Mouse (Mus musculus): Measurements from ENCODE around the gene Fam213b. TPM values are rescaled to one million over a fixed set of nuclear protein-coding genes. Genes with fewer than 3 reads are reported as not detected.

Fam213b gene
- polyA plus RNA-seq, 1 experiment from 2014 or later: 16.8 TPM

- ATAC-seq: no peak
- H3K4me3 ChIP-seq (ENCODE audit: low read depth, low read length): no peak overlapping the region
Observed at GRCm38 (mm10) chr4:154942632-154943322, 43.8 kb upstream of the Fam213b start.

DNA sequence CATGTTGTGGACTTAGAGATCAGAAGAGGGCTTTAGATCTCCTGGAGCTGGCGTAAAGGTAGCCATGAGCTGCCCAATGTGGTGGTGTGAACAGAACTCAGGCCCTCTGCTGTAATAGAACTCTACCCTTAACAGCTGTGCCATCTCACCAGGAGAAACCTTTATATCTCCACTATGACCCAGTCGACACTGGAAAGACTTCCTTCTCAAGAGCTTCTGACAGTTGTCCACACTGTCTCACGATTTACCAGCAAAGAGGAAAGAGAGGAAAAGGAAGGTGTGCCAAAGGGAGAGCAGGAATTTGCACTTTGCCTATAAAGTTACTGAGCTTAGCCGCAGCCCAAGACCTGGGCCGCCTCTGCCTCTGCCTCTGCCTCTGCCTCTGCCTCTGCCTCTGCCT, 42.9 kb upstream of the Fam213b start:
- Histone ChIP-seq H3K4me2 (replicated peaks; ENCODE audit: low read depth, low read length) (no peak overlapping the region), H3K9me3 (ENCODE audit: low read length) (no peaks in the 10 kb centered on the region)
- DNase-seq (ENCODE audit: low spot score): no peak

More at GRCm38 (mm10) chr4:154942632-154943322, 43.8 kb upstream of the Fam213b start:
- no peaks in the 10 kb centered on the region for H3K36me3 ChIP-seq (ENCODE audit: insufficient read depth, low read length)
- TF ChIP-seq EP300 (IDR thresholded peaks at IDR 0.05): no peak
- no peak for TF ChIP-seq CTCF (IDR thresholded peaks at IDR 0.05)
- DNase-seq (ENCODE audit: low spot score): no peak
- no peak overlapping the region for H3K27ac ChIP-seq (ENCODE audit: low read length)
- H3K27me3 ChIP-seq (replicated peaks; ENCODE audit: insufficient read depth, low read length): no peaks in the 10 kb centered on the region
- WGBS: 78% methylated on average over 10 of the region's 10 CpGs
- H3K4me2 ChIP-seq (replicated peaks; ENCODE audit: low read depth, low read length): no peak overlapping the region
- no peaks in the 10 kb centered on the region for H3K9me3 ChIP-seq (ENCODE audit: low read length)
- H3K4me1 ChIP-seq (ENCODE audit: insufficient read depth, low read depth, low read length): no peaks in the 10 kb centered on the region
- no peak overlapping the region for H3K9ac ChIP-seq (replicated peaks; ENCODE audit: low read depth)

DNA sequence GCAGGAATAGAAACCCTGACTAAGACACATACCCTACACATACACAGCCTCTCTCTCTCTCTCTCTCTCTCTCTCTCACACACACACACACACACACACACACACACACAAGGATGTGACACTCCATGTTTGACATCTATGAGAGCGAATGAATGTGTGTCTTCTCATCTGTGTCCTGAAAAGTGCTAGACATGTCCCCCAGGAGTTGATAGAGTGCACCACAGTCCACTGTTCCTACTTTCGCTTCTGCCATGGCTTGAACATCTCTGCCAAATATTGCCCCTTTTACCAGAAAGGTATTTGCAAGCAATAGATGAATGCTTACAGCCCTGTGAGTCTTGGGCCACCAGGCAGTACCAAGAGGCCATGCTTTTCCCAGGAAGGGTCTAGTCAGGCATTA, 41.2 kb upstream of the Fam213b start:
- H3K4me3 ChIP-seq (ENCODE audit: low read depth, low read length): no peak overlapping the region
- TF ChIP-seq EP300 (IDR thresholded peaks at IDR 0.05) (no peak), CTCF (IDR thresholded peaks at IDR 0.05) (no peak)
- no peak for DNase-seq (ENCODE audit: low spot score)
- H3K27ac ChIP-seq (ENCODE audit: low read length): no peak overlapping the region
- H3K27me3 ChIP-seq (replicated peaks; ENCODE audit: insufficient read depth, low read length): no peaks in the 10 kb centered on the region
- H3K9me3 ChIP-seq (ENCODE audit: low read length): no peaks in the 10 kb centered on the region
- WGBS: 81% methylated on average over 2 of the region's 2 CpGs
- no peaks in the 10 kb centered on the region for H3K4me1 ChIP-seq (ENCODE audit: insufficient read depth, low read depth, low read length)
- no peaks in the 10 kb centered on the region for H3K36me3 ChIP-seq (ENCODE audit: insufficient read depth, low read length)
- ATAC-seq: no peak
- no peak overlapping the region for H3K4me2 ChIP-seq (replicated peaks; ENCODE audit: low read depth, low read length)
- no peak overlapping the region for H3K9ac ChIP-seq (replicated peaks; ENCODE audit: low read depth)

More for the DNA sequence above, 42.9 kb upstream of the Fam213b start:
- Histone ChIP-seq H3K27ac (ENCODE audit: low read length) (no peak overlapping the region), H3K27me3 (replicated peaks; ENCODE audit: insufficient read depth, low read length) (no peaks in the 10 kb centered on the region), H3K4me3 (ENCODE audit: low read depth, low read length) (no peak overlapping the region), H3K4me1 (ENCODE audit: insufficient read depth, low read depth, low read length) (no peaks in the 10 kb centered on the region), H3K36me3 (ENCODE audit: insufficient read depth, low read length) (no peaks in the 10 kb centered on the region), H3K9ac (replicated peaks; ENCODE audit: low read depth) (no peak overlapping the region)
- WGBS: 79% methylated on average over 5 of the region's 5 CpGs
- TF ChIP-seq EP300 (IDR thresholded peaks at IDR 0.05): no peak
- no peak for TF ChIP-seq CTCF (IDR thresholded peaks at IDR 0.05)
- no peak for ATAC-seq

- no peaks in the 10 kb centered on the region for H3K36me3 ChIP-seq (ENCODE audit: insufficient read depth, low read length)
- TF ChIP-seq EP300 (IDR thresholded peaks at IDR 0.05) (no peak), CTCF (IDR thresholded peaks at IDR 0.05) (no peak)
- H3K9ac ChIP-seq (replicated peaks; ENCODE audit: low read depth): no peak overlapping the region
- no peak overlapping the region for H3K4me3 ChIP-seq (ENCODE audit: low read depth, low read length)
- WGBS: 36% methylated on average over 1 of the region's 1 CpGs
- no peak overlapping the region for H3K4me2 ChIP-seq (replicated peaks; ENCODE audit: low read depth, low read length)
- H3K27ac ChIP-seq (ENCODE audit: low read length): no peak overlapping the region
- H3K27me3 ChIP-seq (replicated peaks; ENCODE audit: insufficient read depth, low read length): no peaks in the 10 kb centered on the region
- H3K9me3 ChIP-seq (ENCODE audit: low read length): no peaks in the 10 kb centered on the region
- DNase-seq (ENCODE audit: low spot score) (no peak), ATAC-seq (no peak)
- no peaks in the 10 kb centered on the region for H3K4me1 ChIP-seq (ENCODE audit: insufficient read depth, low read depth, low read length)
Observed at GRCm38 (mm10) chr4:154937746-154938145, 38.8 kb upstream of the Fam213b start.

- no peak overlapping the region for H3K4me2 ChIP-seq (replicated peaks; ENCODE audit: low read depth, low read length)
- no peak overlapping the region for H3K9ac ChIP-seq (replicated peaks; ENCODE audit: low read depth)
- no peaks in the 10 kb centered on the region for H3K9me3 ChIP-seq (ENCODE audit: low read length)
- H3K27me3 ChIP-seq (replicated peaks; ENCODE audit: insufficient read depth, low read length): no peaks in the 10 kb centered on the region
- DNase-seq (ENCODE audit: low spot score) (no peak), ATAC-seq (no peak)
- H3K36me3 ChIP-seq (ENCODE audit: insufficient read depth, low read length): no peaks in the 10 kb centered on the region
- 57% methylated on average over 8 of the region's 8 CpGs for WGBS
- H3K4me3 ChIP-seq (ENCODE audit: low read depth, low read length): no peak overlapping the region
- TF ChIP-seq EP300 (IDR thresholded peaks at IDR 0.05) (no peak), CTCF (IDR thresholded peaks at IDR 0.05) (no peak)
- no peaks in the 10 kb centered on the region for H3K4me1 ChIP-seq (ENCODE audit: insufficient read depth, low read depth, low read length)
- H3K27ac ChIP-seq (ENCODE audit: low read length): no peak overlapping the region
Observed at GRCm38 (mm10) chr4:154936542-154937255, 37.8 kb upstream of the Fam213b start.

DNA sequence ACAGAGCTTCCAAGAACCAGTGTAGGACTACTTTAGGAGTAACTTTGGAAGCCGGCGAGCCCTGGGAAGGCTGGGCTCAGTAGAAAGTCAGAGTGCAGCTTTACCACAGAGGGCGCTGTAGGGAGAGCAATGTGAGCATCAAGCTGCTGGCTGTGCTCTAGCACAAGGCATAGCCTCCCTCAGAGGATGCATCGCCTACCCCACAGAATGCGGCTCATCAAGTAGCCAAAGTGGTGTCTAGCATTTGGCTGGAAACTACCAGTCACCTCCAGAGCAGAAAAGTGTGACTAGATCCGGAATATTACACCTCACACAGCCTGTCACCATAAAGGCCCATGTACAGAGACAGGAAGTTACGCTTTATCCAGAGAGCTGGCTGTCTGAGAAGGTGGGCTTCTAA, 36.9 kb upstream of the Fam213b start:
- Histone ChIP-seq H3K9me3 (ENCODE audit: low read length) (no peaks in the 10 kb centered on the region), H3K4me2 (replicated peaks; ENCODE audit: low read depth, low read length) (no peak overlapping the region), H3K4me1 (ENCODE audit: insufficient read depth, low read depth, low read length) (no peaks in the 10 kb centered on the region), H3K4me3 (ENCODE audit: low read depth, low read length) (no peak overlapping the region), H3K27me3 (replicated peaks; ENCODE audit: insufficient read depth, low read length) (no peaks in the 10 kb centered on the region), H3K36me3 (ENCODE audit: insufficient read depth, low read length) (no peaks in the 10 kb centered on the region), H3K9ac (replicated peaks; ENCODE audit: low read depth) (no peak overlapping the region), H3K27ac (ENCODE audit: low read length) (no peak overlapping the region)
- WGBS: 78% methylated on average over 7 of the region's 7 CpGs
- TF ChIP-seq EP300 (IDR thresholded peaks at IDR 0.05) (no peak), CTCF (IDR thresholded peaks at IDR 0.05) (no peak)
- no peak for DNase-seq (ENCODE audit: low spot score)
- ATAC-seq: no peak
